Mouse (Mus musculus) E14TG2a.4 (cell line): Measurements from ENCODE around the gene Brip1.

Experiments used
- CTCF ChIP-seq: conservative IDR thresholded peaks from 2 replicates; pipeline ENCODE4 v1.5.1; 2014; ENCODE audit warnings: low read length
- NANOG ChIP-seq: IDR thresholded peaks from 2 replicates; pipeline ENCODE4 v1.6.1; 2014; ENCODE audit warnings: borderline replicate concordance, low read length, mixed read lengths
- POU5F1 ChIP-seq: IDR thresholded peaks from 2 replicates; pipeline ENCODE4 v1.6.1; 2014; ENCODE audit warnings: low read length, borderline replicate concordance

DNA sequence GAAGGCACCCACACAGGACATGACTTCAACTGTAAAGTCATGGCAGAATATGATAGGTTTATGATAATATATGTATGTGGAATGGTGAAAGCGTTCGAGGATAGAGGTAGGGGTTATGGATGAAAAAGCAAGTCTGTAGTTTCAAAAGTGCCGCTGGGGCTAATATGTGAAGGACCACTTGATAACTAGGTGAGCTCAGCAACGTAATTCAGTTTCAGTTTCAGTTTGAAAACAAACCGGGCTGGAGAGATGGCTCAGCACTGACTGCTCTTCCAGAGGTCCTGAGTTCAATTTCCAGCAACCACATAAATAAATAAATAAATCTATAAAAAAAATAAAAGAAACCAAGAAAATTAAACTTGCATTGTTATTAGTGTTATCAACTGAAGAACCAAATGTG, 124.6 kb downstream of the Brip1 start:
- TF ChIP-seq CTCF (no peak), POU5F1 (no peak), NANOG (no peak)
